Mouse (Mus musculus): ENCODE measurements around the gene Mipep. TPM values are rescaled to one million over a fixed set of nuclear protein-coding genes. Genes with fewer than 3 reads are reported as not detected.

Gene Mipep
- total RNA-seq, 2 experiments from 2014 or later: 24.5 to 26.4 TPM

Other genes with a start within 250 kb of the Mipep start
- gene Spata13, start 150.6 kb upstream of the Mipep start, total RNA-seq (2021): 10 to 100 TPM in 1 of 2 experiments, 1 to 10 TPM in 1; 9.9 to 19.5 TPM
- 10 to 100 TPM; 31.2 to 32.2 TPM for gene C1qtnf9, start 16.4 kb upstream of the Mipep start, total RNA-seq (2021)

Measured in gastrocnemius, postnatal 10 days (tissue).